Mouse (Mus musculus): Measurements from ENCODE around the gene Tnk2. TPM values are rescaled to one million over a fixed set of nuclear protein-coding genes. Genes with fewer than 3 reads are reported as not detected.

The Tnk2 gene
- total RNA-seq, 2 experiments from 2014 or later = 31.1 to 36.4 TPM

DNA sequence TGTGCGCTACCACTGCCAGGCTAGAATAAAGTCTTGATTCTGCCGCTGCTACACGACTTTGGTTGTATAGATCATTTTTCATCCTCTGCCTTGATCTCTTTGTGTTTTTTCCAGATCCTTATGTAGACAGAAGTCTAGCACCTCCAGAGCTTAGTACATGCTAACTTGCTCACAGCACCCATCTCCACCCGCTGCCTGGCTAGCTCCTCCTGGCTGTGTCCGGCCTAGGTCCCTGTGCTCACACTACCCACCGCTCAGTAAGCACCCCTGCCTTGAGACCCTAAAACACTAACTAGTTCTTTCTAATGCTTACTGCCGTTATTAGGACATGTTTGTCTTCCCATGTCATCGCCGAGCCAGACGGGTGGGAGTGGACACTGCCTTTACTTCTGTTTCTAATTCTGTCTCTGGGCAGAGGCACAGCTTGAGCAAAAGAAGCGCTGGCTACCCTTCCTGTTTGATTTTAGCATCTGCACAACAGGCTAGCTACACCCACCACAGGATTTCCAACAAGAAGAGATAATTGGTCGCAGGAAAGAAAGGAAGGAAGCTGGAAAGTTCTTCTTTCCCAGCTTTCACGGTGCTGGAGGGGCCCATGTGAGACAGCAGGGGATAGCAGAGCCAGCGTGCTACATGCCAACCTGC is 66.9 kb downstream of the Tnk2 start:
- DNase-seq = no peak

DNA sequence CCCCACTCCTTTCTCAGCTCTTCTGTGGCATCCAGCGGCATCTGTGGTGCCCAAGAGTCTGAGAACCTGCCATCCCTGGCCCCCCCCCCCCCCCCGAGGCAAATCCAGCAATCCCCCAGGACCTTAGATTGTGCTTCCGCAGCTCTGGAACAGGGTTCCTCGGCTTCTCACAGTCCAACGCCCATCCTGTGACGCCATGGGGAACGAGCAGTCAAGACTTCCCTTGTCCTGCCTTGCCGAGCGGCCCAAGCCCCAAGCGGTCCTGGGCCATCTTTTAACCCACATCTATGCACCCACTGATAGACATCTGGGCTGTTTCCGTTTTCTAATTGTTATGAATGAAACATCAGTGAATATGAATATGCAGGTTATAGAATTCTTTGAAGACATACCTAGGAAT is 68.5 kb downstream of the Tnk2 start:
- DNase-seq = no peak

DNA sequence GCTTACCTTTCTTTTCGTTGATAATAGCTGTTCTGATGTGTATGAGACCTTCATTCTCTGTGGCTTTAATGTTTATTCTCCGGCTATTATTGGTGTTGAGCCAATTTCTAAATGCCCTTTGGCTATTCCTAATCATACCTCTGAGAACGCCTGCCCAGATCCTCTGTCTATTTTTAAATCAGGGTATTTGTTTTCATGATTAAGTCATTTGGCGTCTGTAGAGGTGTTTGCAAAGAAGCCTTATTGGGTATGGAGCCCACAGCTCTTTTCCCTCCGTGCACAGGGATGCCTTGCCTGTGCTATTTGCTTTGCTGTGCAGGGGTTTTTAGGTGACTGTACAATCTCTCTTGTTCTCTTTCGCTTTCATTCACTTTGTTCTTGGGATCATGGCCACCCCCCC is 69.9 kb downstream of the Tnk2 start:
- DNase-seq = no peak

DNA sequence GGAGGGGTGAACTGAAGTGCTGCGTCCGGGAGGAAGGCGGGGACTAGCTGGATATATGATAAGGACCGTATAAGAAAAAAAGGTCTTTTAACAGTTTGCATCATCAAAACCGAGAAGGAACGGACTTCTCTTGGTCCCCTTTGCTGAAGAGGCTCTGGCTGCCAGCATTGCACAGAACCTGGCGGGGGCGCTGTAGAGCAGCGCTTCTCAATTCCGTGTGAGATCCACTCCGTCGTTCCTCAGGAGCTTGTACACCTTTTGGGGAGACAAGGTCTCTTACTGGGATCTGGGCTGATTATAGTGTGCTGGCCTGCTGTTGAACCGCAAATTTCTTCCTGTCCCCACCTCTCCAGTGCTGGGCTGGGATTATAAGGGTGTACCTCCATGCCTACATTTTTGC is 71.7 kb downstream of the Tnk2 start:
- peak in 1 of 2 experiments; percentile 47 for DNase-seq

DNA sequence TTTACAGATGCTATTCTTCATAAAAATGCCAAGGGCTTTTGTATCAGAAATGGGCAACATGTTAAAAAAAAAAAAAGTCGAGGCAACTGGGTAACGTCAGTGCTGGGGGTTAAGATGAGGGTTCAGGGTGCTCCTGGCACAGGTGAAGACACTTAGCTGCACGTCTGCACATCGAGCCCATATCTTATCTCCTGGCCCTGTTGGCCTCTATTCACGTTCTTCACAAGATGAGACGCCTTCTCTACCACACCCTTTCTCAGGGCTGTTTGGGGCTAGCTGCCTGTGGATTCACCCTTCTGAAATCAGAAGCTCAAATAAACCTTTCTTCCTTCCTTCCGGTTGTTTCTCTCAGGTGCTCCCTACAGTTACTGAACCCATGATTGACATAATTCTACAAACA is 79.5 kb downstream of the Tnk2 start:
- DNase-seq = no peak

DNA sequence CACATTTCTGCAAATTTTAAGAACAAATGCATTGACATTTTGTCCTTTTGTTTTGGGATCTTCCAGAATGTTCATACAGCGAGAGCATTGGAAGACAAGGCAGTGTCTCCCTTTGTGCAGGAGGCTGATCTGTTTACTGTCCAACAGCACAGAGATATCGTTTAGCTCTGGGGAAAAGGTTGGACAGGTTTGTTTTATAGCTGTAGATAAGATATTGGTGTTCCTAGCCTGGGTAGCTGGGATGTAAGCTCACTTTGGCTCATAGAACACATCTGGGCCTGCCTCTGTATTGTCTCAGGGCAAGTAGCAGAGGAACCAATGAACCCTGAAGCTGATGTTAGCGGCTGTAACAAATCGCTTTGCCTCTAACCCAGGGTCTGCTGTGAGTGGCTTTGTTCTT is 80.1 kb downstream of the Tnk2 start:
- no peak for DNase-seq

DNA sequence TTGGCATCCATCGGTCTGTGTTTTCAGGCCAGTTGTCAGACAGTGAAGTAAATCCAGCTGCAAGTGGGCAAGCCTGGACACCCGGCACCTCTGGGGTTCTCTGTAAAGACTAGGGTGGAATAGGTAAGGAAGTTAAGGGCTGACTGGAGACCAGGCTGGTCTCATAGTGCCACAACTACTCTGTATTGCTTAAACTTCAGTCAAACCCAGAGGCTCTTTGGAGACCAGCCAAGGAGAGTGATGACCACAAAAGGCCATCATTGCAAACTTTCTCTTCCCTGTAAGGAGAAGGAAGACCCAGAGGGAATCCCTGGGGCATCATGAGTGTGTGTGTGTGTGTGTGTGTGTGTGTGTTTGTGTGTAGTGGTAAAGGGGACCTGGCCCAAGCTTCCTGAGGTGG is 80.6 kb downstream of the Tnk2 start:
- peak; percentile 23 to 32 for DNase-seq

DNA sequence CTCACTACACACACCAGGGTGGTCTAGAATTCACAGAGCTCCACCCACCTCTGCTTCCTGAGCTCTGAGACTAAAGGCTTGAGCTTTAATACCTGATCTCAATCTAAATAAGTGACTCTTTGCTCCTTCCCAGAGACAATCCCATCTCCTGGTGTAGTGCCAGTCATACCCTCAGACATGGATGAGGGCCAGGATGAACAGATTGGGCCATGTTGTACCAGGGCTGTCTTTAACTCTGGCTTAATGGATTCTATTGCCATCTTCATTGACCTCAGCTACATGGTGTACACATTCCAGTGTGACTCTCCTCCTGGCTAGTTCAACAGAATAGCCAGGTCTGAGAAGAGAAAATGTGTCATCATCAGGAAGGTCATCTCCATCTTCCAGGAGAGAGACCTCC is 82.8 kb downstream of the Tnk2 start:
- no peak for DNase-seq

DNA sequence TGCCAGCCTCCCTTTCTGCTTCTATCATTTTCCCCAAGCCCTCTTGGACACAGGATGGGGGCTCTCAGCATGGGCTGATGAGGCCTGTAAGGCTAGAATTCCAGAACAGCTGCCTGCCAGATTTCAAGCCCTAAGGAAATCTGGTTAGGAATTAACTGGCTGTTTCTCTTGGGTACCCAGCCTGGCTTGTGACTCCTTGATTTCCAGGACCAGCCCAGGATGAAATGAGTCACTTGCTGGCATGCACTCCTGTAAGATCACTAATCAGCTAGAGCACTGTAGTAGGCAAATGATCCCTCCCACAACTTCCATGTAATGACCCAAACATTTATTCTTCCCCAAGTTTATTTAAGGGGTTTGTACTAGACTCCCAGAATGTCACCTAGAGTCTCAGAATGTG is 84.6 kb downstream of the Tnk2 start:
- peak; percentile 37 to 45 for DNase-seq

DNA sequence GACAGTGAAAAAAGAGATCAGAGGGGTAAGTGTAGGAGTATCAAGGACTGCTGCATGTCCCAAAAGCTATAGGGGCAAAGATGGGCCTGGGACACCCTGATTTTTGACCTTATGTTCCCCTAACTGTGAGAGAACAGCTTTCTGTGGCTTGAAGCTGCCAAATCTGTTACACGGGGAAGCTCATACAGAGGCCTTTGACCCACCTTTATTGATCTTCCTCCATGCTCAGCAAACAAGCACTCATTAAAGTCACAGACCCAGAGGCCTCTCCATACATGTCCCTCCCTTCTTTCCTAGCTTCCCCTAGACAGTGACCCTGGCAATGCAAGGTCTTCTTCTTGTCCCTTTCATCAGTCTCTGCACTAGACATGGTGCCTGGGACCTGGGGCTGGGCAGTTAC is 85.1 kb downstream of the Tnk2 start:
- DNase-seq = no peak

Other genes starting within 250 kb of the Tnk2 start
- under 1 TPM in 1 of 2 experiments, not detected in 1; 0.56 TPM for gene Tm4sf19, start 243.4 kb upstream of the Tnk2 start, total RNA-seq (2021)
- 1 to 10 TPM; 6.6 to 7.7 TPM for gene Tctex1d2, start 224.2 kb upstream of the Tnk2 start, total RNA-seq (2021)
- 100 to 1,000 TPM in 1 of 2 experiments, 10 to 100 TPM in 1; 86.1 to 103 TPM for gene Pcyt1a, start 213.0 kb upstream of the Tnk2 start, total RNA-seq (2021)
- under 1 TPM in 1 of 2 experiments, not detected in 1; 0.36 TPM for gene Slc51a, start 156.0 kb upstream of the Tnk2 start, total RNA-seq (2021)
- not detected for gene Zdhhc19, start 147.6 kb upstream of the Tnk2 start, total RNA-seq (2021)
- gene Tfrc, start 35.0 kb upstream of the Tnk2 start, total RNA-seq (2021) = 10 to 100 TPM; 21.2 to 75.7 TPM
- not detected for gene Muc4, start 92.0 kb downstream of the Tnk2 start, total RNA-seq (2021)
- not detected for gene Muc20, start 153.6 kb downstream of the Tnk2 start, total RNA-seq (2021)
- not detected for gene Smbd1, start 166.6 kb downstream of the Tnk2 start, total RNA-seq (2021)
- gene Fyttd1, start 233.6 kb downstream of the Tnk2 start, total RNA-seq (2021) = 100 to 1,000 TPM; 104 to 118 TPM
- 10 to 100 TPM; 26.7 to 29.9 TPM for gene Rubcn, start 233.9 kb downstream of the Tnk2 start, total RNA-seq (2021)

Data from adrenal gland, postnatal 36 days (tissue).